Mouse (Mus musculus) activated CD4-positive, CD25-positive, alpha-beta regulatory T cell, adult 4 months (primary cell): ENCODE results near the gene Shisa2. TPM values are rescaled to one million over a fixed set of nuclear protein-coding genes. Genes with fewer than 3 reads are reported as not detected.

ENCODE experiments used
- ATAC-seq: one replicate; pipeline ENCODE4 v1.8.0; 2017
- polyA plus RNA-seq, 2 experiments: library from polyadenylated mRNA; unstranded; fragments of 100-300 nt; shearing (Covaris generic); gene quantifications; one replicate each; pipeline ENCODE4 v1.2.1; 2017

Gene Shisa2
- polyA plus RNA-seq, 2 experiments from 2014 or later, result 0.15 TPM; not detected in 1

DNA sequence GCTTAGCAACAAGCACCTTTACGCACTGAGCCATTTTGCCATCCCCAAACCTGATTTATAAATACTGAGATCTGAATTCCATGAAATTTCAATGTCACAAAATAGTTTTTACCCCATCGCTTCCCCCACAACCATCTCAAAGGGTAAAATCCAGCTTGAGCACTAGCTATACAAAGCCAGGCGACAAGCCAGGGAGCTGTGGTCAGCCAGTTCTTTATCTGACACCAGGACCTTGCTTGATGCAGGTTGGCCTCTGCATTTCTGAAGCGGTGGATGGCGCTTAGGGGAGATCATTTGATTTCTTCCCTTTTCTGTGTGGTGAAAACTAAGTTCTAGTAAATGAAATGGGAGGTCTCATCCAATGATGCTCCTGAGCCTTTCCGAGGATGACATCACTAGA, 7.0 kb downstream of the Shisa2 start:
- no peak for ATAC-seq

DNA sequence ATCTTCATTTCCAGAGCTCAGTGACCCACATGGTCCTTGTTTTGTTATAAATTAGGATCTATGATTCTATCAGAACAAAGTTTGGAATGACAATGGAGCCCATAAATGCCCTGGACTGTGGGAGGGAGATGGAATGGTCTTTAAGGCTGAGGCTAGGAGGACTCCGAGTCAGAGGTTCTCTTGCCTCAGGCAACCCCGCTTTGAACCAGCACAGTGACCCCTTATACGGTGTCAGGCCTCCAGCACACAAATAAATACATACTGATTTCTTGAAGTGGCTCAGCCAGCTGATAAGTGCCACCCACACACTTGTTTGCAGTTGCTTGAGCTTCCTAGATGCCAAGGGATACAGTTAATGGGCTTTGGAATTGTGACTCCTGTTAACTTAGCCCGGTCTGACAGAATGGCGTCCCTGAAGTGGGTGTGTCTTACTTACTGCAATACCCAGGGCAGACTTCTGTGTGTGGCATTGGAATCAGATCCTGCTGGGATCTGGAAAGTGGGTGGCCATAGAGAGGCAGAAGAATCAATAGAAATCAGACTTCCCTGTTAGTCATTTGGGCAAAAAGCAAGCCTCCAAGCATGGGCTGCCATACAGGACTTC, 8.3 kb downstream of the Shisa2 start:
- ATAC-seq, result no peak

GRCm38 (mm10) chr14:59633988-59634387, 8.9 kb downstream of the Shisa2 start:
- no peak for ATAC-seq

GRCm38 (mm10) chr14:59638906-59639703, 14.0 kb downstream of the Shisa2 start:
- ATAC-seq, result no peak

DNA sequence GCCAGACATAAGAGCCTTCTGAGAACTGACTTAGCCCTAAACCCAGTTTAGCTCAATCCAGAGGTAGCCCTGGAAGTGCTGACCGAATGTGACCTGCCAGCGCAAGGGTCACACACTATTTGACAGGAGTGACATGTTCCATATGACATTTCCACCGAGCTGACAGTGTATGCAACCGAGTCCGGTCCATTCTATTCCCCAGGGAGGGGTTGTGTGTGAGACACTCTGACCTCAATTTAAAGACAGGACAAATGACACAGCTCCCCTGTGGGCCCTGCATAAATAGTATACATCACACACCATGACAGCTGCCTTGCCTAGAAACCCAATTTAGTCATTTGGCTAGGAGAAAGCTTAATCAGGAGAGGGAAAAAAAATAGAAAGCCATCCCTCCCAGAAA, 16.7 kb downstream of the Shisa2 start:
- no peak for ATAC-seq

GRCm38 (mm10) chr14:59643582-59643981, 18.5 kb downstream of the Shisa2 start:
- peak; percentile 81 for ATAC-seq

- no peak for ATAC-seq
Observed at GRCm38 (mm10) chr14:59644166-59644565, 19.1 kb downstream of the Shisa2 start.

DNA sequence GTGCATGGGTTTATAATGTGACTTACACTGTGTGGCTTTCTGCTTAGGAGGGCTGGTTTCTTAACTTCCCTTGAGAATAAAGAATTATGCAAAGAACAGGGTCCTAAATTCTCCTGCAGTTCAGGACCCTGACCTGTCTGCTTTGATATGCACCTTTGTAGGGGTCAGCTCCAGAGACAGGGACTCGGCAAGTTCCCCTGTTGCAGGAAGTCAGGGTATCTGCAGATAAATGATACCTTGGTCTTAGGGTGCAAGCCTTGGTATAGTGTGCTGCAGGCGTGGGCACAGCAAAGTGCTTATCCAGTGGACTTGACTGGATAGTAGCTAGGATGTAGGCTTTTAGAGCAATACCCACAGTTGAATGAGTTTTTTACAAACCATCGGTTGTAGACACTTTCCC, 19.8 kb downstream of the Shisa2 start:
- ATAC-seq, result no peak

DNA sequence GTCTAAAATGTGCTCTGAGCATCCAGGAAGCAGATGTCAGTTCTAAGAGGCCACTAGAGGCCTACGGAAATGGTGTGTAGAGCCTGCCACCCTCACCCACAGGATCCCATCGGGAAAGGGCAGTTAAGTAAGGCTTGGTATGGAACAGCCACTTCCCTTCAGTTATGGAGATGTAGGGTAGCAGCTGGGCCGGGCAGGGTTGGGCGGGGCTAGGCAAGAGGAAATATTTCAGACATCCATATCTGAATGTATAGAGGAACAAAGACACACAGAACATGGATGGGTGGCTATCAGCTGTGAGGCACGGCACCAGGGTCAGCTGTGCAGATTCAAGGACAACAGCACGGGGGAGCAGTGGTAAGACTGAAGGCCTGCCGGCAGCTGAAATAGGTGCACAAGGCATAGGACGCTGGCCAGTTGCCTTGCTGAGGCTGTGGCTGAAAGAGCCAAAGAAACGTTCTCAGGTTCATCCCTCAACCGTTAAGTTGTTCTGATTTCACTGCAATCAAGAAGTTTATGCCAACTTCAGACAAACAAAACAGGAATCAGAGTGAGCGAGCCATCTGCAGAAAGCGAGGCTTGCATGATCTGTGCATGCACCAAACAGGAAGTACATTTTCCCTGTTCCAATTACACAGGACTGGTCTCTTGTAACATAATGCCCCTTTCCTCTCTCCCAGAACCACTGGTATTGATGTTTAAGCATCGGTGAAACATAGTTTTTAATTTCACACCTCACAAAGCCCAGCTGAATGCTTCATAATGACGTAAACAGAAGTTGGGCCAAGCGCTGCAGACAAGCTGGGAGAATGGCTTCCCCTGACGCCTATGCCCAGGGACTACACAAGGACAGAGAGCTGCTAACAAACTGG, 22.0 kb downstream of the Shisa2 start:
- no peak for ATAC-seq

- ATAC-seq, result no peak
Observed at GRCm38 (mm10) chr14:59648611-59649010, 23.5 kb downstream of the Shisa2 start.

GRCm38 (mm10) chr14:59649337-59649736, 24.2 kb downstream of the Shisa2 start:
- no peak for ATAC-seq

DNA sequence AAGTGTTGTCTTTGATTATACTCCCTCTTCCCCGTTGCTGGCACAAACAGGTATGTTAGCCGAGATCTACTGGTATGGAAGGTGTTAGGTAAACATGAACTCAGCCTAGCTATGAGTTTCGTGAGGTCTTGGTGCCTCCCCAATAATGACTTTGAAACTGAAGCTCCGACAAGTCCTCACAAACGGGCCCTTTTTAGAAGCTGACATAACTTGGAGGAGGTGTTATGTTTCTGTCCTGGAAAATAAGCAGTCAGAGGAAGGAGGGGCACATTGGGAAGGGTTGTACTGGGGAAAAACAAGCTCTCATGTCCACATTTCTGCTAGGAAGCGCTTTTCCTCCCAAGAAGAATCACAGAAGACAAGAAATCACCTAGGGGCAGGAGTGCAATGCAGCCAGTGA, 31.5 kb downstream of the Shisa2 start:
- no peak for ATAC-seq

- ATAC-seq, result no peak
Observed at GRCm38 (mm10) chr14:59657098-59657497, 32.0 kb downstream of the Shisa2 start.

GRCm38 (mm10) chr14:59672893-59673515, 47.9 kb downstream of the Shisa2 start:
- ATAC-seq, result no peak

- no peak for ATAC-seq
Observed at GRCm38 (mm10) chr14:59674556-59674955, 49.4 kb downstream of the Shisa2 start.

GRCm38 (mm10) chr14:59675330-59675729, 50.2 kb downstream of the Shisa2 start:
- no peak for ATAC-seq

DNA sequence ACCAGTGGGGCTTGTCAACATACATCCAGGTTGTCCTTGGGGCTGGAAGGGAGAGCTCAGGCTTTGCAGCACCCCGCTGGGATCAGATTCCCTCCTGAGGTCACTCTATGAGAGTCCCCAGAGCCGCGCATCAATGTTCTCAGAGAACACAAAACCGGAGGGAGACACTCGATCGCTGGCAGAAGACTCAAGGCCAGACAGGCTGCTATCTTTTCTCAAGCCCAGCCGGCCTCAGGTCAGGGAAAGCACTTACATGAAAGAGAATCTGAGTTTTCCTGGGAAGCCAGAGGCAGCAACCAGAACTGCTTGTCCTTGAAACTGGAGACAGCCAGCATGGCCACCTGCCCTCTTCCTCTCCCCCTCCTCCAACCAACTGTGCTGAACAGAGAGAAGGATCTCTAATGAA, 52.5 kb downstream of the Shisa2 start:
- no peak for ATAC-seq

Other genes with a start within 250 kb of the Shisa2 start
- 10 to 100 TPM; 23.7 to 27.1 TPM for gene Phf11c, start 229.9 kb upstream of the Shisa2 start, polyA plus RNA-seq
- gene Setdb2, start 184.4 kb upstream of the Shisa2 start, polyA plus RNA-seq, result 10 to 100 TPM; 18.0 to 21.7 TPM
- gene Cab39l, start 184.3 kb upstream of the Shisa2 start, polyA plus RNA-seq, result 10 to 100 TPM; 70.3 to 84.5 TPM
- 10 to 100 TPM; 33.9 to 58.8 TPM for gene Cdadc1, start 27.3 kb upstream of the Shisa2 start, polyA plus RNA-seq